Mouse (Mus musculus) G1E (cell line): Measurements from ENCODE around the gene Ndufa4l2.

Experiments
- CTCF ChIP-seq: IDR thresholded peaks from 2 replicates; pipeline ENCODE4 v1.5.1; 2012; ENCODE audit warnings: low read depth, low read length, inconsistent platforms, mixed read lengths
- GATA2 ChIP-seq: IDR thresholded peaks from 2 replicates; pipeline ENCODE4 v1.6.1; 2012; ENCODE audit warnings: low read depth, low read length, inconsistent platforms, borderline replicate concordance
- POLR2AphosphoS5 ChIP-seq: IDR thresholded peaks from 2 replicates; pipeline ENCODE4 v1.6.1; 2012; ENCODE audit warnings: low read depth, low read length, inconsistent platforms; ENCODE audit not compliant: insufficient replicate concordance

DNA sequence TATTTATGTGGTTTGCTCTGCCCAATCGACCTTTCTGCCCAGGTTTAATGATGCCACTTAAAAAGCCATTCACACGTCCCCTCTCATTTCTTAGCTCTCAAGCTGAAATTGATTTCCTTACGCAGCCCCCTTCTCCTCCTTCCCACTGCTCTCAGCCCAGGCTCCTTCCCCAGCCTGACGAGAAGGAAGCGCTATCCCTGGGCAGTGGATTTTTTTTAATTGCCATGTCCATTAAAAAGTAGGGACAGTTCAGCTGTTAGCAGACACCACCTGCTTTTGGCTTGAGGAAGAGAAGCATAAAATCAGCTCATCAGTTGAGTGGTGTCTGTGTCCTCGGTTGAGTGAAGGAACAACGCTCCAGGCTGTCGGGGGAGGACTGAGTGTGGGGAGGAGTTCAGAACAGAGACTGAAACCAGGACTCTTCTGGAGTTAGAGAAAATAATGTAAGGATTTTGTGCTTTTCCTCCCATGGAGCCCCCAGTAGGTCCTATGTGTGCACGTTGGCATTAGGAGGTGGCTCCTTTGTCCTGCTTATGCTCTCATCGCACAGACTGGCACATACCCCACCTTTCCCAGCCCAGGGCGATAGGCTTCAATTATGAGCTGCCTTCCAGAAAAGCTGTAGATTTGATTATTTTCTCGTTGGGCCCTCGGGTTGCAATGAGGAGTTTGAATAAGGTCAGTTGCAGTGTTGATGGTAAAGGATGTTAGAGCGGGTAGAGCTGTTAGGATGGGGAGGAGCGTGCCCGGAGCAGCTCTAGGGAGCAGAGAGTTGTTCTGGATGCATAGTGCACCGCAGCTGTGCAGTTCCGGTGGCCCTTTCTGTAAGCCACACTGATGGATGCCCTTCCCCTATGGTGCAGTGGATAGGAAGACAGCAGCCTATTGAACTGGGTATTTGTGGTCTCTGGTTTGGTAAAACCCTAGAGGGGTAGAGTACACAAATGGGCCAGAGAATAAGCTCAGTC, 24.3 kb upstream of the Ndufa4l2 start:
- TF ChIP-seq CTCF (no peak), POLR2AphosphoS5 (no peak), GATA2 (no peak)
